Mouse (Mus musculus) megakaryocyte-erythroid progenitor cell, adult 5-6 weeks (primary cell): Measurements from ENCODE around the gene Btnl4. TPM values are rescaled to one million over a fixed set of nuclear protein-coding genes. Genes with fewer than 3 reads are reported as not detected.
A peak's percentile ranks its signal among the peaks of the same experiment; 100 is the strongest.
"Not testable (repeated sequence)": the region's sequence is repeated elsewhere in the genome, so short reads cannot be mapped to it uniquely, and the experiment has no call there.

Experiments used
- ATAC-seq: replicated peaks from 2 replicates; pipeline ENCODE4 v1.8.0; 2016; ENCODE audit warnings: mild to moderate bottlenecking, inconsistent platforms; ENCODE audit not compliant: severe bottlenecking, poor library complexity, low FRiP score, low TSS enrichment
- total RNA-seq, 2 experiments: library from RNA; stranded (forward) in 1 of 2; stranded (reverse) in 1 of 2; fragments of 200-1000, 215-1000 nt in 1 of 2; fragments of >200 nt in 1 of 2; fragmentation: Nextera tagmentation in 1 of 2; gene quantifications; 2 replicates each; pipeline ENCODE4 v1.2.3; 2014 to 2017

Gene Btnl4
- total RNA-seq (2014; fragmentation: Nextera tagmentation): not detected in 2 replicates
- not detected in 2 replicates for total RNA-seq (2017)

DNA sequence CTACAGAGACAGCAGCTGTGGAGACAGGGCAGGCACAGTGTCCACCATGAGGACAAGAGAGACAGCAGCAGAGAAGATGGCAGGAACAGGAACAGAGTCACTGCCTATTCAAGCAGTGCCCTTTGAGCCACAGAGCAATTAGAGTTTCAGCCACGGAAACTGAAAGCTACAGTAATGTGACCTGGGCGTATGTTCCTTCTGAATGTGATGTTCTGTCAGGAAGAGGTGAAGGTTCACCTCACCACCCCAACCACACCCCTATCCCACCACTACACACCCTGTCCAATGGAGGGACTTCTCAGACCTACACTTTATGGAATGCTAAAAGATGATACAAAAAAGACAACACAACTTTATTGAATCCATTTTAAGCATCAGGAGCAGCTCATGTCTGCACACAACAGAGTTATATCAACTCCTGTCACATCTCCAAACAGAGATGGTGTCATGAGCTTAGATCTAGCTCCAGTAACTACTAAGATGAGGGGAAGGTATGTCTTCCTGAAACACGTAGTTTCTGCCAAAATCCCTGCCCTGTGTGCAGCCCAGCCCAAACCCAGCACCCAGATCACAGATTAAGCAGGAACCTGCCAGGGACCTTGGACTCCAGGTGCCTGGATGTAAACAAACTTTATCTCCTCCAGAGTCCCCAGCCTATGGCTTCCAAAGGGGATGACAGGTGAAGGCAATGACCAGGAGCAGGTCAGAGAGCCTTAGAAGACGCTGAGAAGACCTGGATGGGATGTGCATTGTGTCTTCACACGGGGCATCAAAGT, at the start of gene Btnl4:
Gene Btnl4, minus strand, starts transcription at position 81 of the 776 bp plus-strand sequence.
- ATAC-seq: not testable (repeated sequence)

DNA sequence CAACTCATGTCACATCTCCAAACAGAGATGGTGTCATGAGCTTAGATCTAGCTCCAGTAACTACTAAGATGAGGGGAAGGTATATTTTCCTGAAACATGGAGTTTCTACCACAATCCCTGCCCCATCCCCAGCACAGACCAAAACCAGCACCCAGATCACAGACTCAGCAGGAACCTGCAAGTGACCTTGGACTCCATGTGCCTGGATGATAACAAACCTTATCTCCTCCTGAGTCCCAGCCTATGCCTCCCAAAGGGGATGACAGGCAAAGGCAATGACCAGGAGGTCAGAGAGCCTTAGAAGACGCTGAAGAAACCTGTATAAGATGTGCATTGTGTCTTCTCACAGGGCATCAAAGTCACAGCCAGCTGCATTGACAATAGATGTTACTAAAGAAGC, 41.9 kb upstream of the Btnl4 start:
- ATAC-seq: no peak

DNA sequence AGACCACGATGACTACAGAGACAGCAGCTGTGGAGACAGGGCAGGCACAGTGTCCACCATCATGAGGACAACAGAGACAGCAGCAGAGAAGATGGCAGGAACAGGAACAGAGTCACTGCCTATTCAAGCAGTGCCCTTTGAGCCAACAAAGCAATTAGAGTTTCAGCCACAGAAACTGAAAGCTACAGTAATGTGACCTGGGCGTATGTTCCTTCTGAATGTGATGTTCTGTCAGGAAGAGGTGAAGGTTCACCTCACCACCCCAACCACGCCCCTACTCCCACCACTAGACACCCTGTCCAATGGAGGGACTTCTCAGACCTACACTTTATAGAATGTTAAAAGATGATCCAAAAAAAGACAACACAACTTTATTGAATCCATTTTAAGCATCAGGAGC, 41.5 kb upstream of the Btnl4 start:
- ATAC-seq: not testable (repeated sequence)

DNA sequence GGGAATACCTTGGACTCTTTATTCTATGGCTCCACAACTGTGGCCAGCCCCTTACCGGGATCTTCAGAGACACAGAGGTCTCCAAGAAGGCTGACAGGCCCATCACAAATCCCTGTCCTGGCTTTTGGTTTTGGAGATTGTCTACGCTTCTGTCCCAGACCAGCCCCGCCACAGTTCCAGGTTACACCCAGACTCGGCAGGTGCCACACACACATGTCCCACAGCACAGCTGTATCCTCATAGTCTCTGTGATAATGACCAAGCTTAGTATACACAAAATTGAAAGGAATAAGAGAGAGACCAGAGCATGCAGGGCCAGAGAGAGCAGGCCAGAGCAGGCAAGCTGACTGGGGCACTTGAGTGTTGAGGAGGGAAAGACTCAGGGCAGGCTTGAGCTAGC, 40.7 kb upstream of the Btnl4 start:
- no peak for ATAC-seq

DNA sequence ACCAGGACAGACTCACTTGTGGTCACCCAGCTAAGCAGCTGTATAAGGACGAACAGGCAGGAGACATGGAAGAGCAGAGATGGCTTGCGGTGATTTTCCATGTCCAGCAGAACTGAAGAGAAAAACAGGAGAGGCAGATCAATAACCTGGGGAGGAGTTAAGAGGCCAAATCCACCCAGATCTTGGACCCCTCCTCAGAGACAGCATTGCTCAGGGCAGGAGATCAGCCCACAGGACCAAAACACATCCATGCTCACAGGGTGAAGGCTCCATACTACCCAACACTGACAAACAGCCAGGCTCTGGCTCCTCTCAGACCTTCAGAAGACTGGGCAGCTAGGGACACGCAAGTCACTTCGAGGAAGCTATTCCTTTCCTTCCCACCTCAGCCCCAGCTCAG, 40.1 kb upstream of the Btnl4 start, which contains the start of gene Btnl6:
Gene Btnl6, minus strand, starts transcription at position 101 of the 400 bp plus-strand sequence.
- no peak for ATAC-seq

DNA sequence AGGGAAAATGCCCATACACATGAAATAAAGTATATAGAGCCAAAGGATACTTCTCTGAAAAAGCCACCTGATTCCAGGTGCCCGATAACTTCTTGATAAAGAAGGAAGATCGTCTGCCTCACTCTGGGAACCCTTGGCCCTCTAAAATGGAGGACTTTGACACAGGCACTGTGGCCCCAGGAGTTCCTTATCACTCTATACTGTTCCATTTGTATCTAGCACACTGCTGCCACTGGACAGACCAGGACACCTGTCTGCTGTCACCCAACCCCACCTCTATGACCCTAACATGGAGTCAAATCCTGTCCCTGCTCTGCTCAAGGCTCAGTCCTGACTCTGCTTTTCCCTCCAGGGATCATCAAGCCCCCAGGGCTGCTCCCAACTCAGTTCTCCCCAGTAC, 39.4 kb upstream of the Btnl4 start:
- ATAC-seq: no peak

DNA sequence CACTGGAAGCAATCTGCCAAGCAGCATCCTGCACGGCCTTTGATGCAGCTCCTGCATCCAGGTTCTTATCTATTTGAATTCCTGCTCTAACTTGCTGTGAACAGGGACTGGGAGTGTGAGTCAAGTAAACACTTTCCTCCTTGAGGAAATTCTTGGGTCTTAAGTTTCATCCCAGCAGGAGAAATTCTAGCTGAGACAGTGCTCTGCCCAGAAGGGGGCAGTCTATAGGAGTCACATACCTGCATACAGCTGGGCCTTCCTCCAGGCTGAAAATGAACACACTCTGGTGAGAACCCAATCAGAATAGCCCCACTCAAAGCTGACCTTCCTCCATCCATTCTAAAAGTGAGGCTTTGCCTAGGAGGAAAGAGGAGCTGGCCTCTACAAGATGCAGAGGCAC, 34.6 kb upstream of the Btnl4 start:
- ATAC-seq: not testable (repeated sequence)

DNA sequence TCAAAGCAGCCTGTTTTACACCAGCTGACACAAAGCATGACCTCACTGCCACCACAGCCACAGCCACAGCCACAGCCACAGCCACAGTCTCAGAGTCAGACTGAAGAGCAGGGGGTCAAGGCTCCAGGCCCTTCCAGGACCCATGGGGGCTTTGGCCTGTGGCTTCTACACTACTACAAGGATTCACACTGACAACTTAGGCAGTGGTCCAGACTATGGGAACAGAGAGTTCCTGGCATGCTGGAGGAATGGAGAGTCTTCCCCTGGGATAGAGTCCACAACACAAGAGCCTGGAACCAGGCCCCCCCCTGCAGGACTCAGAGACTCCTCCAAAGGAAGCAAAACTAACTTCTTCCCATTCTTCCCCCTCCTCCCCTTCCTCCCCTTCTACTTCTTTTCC, 30.5 kb upstream of the Btnl4 start:
- no peak for ATAC-seq

DNA sequence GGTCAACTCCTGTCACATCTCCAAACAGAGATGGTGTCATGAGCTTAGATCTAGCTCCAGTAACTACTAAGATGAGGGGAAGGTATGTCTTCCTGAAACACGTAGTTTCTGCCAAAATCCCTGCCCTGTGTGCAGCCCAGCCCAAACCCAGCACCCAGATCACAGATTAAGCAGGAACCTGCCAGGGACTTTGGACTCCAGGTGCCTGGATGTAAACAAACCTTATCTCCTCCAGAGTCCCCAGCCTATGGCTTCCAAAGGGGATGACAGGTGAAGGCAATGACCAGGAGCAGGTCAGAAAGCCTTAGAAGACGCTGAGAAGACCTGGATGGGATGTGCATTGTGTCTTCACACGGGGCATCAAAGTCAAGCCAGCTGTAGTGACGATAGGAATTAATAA, 20.6 kb upstream of the Btnl4 start:
- ATAC-seq: not testable (repeated sequence)

DNA sequence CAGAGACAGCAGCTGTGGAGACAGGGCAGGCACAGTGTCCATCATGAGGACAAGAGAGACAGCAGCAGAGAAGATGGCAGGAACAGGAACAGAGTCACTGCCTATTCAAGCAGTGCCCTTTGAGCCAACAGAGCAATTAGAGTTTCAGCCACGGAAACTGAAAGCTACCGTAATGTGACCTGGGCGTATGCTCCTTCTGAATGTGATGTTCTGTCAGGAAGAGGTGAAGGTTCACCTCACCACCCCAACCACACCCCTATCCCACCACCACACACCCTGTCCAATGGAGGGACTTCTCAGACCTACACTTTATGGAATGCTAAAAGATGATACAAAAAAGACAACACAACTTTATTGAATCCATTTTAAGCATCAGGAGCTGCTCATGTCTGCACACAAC, 20.2 kb upstream of the Btnl4 start:
- not testable (repeated sequence) for ATAC-seq

DNA sequence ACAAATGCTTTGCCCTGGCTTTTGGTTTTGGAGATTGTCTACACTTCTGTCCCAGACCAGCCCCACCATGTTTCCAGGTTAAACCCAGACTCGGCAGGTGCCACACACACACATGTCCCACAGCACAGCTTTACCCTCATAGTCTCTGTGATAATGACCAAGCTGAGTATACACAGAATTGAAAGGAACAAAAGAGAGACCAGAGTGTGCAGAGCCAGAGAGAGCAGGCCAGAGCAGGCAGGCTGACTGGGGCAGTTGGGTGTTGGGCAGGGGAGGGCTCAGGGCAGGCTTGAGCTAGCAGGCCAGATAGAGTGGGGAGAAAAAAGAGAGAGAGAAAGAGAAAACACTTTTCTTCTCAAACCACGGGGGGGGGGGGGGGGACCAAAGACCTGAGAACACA, 19.4 kb upstream of the Btnl4 start:
- no peak for ATAC-seq

DNA sequence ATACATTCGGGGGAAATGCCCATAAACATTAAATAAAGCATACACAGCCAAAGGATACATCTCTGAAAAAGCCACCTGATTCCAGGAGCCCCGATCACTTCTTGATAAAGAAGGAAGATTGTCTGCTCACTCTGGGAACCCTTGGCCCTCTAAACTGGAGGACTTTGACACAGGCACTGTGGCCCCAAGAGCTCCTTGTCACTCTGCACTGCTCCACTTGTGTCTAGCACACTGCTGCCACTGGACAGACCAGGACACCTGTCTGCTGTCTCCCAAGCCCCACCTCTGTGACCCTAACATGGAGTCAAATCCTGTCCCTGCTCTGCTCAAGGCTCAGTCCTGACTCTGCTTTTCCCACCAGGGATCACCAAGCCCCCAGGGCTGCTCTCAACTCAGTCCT, 18.0 kb upstream of the Btnl4 start:
- ATAC-seq: not testable (repeated sequence)

DNA sequence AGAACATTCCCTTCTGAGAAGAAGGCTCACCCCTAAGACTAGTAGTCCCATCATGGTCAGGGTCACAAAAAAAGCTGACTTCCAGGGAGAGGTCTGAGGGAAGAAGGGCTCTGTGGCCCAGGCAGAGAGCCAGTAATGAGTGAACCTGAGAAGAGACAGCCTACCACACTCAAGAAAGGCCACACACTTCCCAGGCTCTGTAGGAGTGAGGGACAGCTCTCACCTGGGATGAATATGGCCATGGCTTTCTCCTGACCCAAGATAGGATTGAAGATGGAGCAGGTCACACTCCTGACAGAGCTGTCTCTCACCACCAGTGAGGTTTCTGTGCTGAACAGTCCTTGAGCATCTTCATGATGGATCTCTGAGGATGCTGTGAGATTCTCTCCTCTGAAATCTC, 15.7 kb upstream of the Btnl4 start:
- no peak for ATAC-seq

DNA sequence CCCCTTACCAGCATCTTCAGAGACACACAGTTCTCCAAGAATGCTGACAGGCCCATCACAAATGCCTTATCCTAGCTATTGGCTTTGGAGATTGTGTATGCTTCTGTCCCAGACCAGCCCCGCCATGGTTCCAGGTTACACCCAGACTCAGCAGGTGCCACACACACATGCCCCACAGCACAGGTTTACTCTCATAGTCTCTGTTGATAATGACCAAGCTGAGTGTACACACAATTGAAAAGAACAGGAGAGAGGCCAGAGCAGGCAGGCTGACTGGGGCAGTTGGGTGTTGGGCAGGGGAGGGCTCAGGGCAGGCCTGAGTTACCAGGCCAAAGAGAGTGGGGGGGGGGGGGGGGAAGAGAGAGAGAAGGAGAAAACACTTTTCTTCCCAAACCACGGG, 691 bp downstream of the Btnl4 start:
- no peak for ATAC-seq

DNA sequence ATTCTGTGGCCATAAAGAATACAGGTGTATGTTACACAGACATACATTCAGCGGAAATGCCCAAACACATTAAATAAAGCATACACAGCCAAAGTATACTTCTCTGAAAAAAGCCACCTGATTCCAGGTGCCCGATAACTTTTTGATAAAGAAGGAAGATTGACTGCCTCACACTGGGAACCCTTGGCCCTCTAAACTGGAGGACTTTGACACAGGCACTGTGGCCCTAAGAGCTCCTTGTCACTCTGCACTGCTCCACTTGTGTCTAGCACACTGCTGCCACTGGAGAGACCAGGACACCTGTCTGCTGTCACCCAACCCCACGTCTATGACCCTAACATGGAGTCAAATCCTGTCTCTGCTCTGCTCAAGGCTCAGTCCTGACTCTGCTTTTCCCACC, 2.1 kb downstream of the Btnl4 start:
- no peak for ATAC-seq

DNA sequence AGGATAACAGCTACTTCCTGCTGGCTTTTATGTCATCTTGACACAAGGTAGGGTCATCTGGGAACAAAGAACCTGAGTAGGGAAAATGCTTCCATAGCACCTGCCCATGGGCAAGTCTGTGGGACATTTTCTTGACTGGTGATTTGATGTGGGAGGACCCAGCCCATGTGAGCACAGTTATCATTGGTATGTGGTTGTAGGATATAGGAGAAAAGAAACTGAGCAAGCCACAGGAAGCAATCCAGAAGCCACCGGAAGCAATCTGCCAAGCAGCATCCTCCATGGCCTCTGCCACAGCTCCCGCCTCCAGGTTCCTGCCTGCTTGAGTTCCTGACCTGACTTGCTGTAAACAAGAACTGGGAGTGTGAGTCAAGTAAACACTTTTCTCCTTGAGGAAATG, 6.6 kb downstream of the Btnl4 start:
- no peak for ATAC-seq

DNA sequence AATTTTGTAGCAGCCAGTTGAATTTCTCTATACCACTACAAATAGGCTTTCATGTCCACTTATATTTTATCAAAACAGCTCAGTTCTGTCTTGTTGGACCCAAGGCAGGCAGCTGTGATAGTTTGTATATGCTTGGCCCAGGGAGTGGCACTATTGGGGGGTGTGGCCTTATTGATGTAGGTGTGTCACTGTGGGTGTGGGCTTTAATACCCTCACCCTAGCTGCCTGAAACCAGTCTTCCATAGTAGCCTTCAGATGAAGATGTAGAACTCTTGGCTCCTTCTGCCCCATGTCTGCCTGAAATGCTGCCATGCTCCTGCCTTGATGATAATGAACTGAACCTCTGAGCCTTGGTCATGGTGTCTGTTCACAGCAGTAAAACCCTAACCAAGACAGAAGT, 11.2 kb downstream of the Btnl4 start:
- ATAC-seq: not testable (repeated sequence)

DNA sequence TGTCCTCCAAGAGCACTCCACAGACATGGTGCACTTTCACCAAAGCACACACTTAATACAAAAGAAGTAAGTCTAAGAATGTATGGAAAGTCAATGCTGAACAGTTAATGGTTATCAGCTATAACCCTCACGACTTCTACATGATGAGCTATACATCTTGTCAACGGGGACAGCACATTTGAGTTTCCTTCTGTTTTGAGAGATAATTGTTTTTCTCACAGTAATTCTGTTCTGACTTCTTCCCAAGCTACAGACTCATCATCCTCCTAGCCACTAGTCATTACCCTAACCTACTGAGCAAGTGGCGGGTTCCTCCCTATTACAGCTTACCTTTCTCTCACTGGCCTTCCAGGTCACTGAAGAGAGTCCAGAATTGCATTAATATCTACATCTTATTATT, 17.9 kb downstream of the Btnl4 start:
- ATAC-seq: peak; percentile 75

DNA sequence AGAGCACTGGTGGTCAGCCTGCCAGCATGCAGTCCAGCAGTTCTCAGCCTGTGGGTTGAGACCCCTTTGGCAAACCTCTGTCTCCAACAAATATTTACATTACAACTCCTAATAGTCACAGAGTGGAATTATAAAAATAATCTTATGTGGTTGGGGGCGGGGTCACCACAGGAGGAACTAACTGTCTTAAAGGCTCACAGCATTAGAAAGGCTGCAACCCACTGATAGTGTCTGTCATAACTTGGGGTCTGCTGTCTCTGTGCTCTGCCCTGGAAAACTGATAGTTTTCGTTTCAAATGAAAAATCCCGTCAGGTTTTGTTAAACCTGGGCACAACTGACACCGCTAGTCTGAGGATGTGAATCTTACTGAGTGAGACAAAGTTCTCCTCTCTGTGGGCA, 19.4 kb downstream of the Btnl4 start:
- ATAC-seq: peak; percentile 89

DNA sequence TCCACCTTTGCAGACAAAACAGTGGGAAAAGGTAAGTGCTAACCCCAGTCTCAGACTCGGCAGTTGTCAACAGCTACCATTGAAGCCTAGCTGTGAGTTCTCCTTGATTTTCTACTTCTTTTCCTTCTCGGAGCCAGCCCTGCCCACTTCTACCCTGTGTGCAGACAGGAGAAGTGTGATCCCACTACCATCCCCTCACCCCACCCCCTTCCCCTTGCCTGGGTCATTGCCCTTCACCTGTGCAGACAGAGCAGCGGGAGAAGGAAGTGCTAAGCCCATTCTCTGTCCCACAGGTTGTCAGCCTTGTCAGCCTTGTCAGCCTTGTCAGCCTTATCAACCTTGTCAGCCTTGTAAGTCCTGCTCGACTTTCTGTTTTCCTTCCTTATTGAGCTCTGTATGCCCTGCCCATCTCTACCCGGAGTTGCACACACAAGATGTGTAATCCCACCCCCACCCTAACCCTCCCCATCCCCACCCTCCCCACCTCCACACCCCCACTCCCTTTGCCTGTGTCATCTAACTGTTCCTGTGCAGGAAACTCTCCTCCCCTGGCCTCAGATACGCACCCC, 28.6 kb downstream of the Btnl4 start:
- ATAC-seq: peak; percentile 46

DNA sequence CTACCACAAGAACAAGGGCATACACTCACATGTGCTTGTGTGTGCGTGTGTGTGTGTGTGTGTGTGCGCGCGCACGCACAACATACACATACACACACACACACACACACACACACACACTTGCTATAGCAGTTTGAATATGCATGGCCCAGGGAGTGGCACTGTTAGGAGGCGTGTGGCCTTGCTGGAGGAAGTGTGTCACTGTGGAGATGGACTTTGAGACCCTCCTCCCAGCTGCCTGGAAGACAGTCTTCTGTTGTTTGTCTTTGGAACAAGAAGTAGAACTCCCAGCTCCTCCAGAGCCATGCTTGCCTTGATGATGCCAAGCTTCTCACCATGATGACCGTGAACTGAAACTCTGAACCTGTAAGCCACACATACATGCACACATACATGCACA, 35.1 kb downstream of the Btnl4 start:
- ATAC-seq: no peak
